Mouse (Mus musculus) myocyte (in vitro differentiated cells): ENCODE data around the gene Luzp1.
A peak's percentile ranks its signal among the peaks of the same experiment; 100 is the strongest.

ENCODE experiments used
- E2F4 ChIP-seq: IDR thresholded peaks from one replicate; pipeline ENCODE4 v1.6.1; 2011; ENCODE audit warnings: mild to moderate bottlenecking, control low read depth, moderate library complexity; ENCODE audit not compliant: insufficient read depth
- MAX ChIP-seq: IDR thresholded peaks from one replicate; pipeline ENCODE4 v1.6.1; 2011; ENCODE audit warnings: low read depth, mild to moderate bottlenecking, control low read depth
- MYOG ChIP-seq, 3 experiments: IDR thresholded peaks; one replicate each; pipeline ENCODE4 v1.6.1; 2011; ENCODE audit warnings: control low read depth in 2 of 3, low read depth in 2 of 3, mild to moderate bottlenecking in 2 of 3; ENCODE audit not compliant: insufficient read length in 2 of 3, control insufficient read depth in 1 of 3, insufficient read depth in 1 of 3
- POLR2A ChIP-seq: IDR thresholded peaks from one replicate; pipeline ENCODE4 v1.6.1; 2011; ENCODE audit warnings: low read depth, mild to moderate bottlenecking, control low read depth, moderate library complexity; ENCODE audit not compliant: insufficient read length
- POLR2AphosphoS2 ChIP-seq: IDR thresholded peaks from one replicate; pipeline ENCODE4 v1.6.1; 2011; ENCODE audit warnings: low read depth, control low read depth; ENCODE audit not compliant: insufficient read length
- SRF ChIP-seq: IDR thresholded peaks from one replicate; pipeline ENCODE4 v1.6.1; 2011; ENCODE audit warnings: low read depth; ENCODE audit not compliant: control insufficient read depth, insufficient read length
- TCF12 ChIP-seq: IDR thresholded peaks from one replicate; pipeline ENCODE4 v1.6.1; 2011; ENCODE audit warnings: mild to moderate bottlenecking, control low read depth; ENCODE audit not compliant: poor library complexity, insufficient read depth, severe bottlenecking
- TCF3 ChIP-seq: IDR thresholded peaks from one replicate; pipeline ENCODE4 v1.6.1; 2011; ENCODE audit warnings: low read depth, control low read depth; ENCODE audit not compliant: insufficient read length
- USF1 ChIP-seq: IDR thresholded peaks from one replicate; pipeline ENCODE4 v1.6.1; 2011; ENCODE audit warnings: low read depth, mild to moderate bottlenecking, control low read depth, moderate library complexity

- TF ChIP-seq SRF, result no peak
- no peak for TF ChIP-seq TCF12
- no peak for TF ChIP-seq E2F4
- no peak for TF ChIP-seq POLR2A
- TF ChIP-seq MAX, result no peak
- no peak for TF ChIP-seq USF1
- no peak for TF ChIP-seq MYOG (IDR thresholded peaks at IDR 0.05; ENCODE audit: control insufficient read depth in 1 of 3, insufficient read depth in 1 of 3, insufficient read length in 2 of 3, low read depth in 2 of 3)
- TF ChIP-seq POLR2AphosphoS2, result peak; percentile 10
- no peak for TF ChIP-seq TCF3
These were observed 75.6 kb downstream of the Luzp1 start for GRCm38 (mm10) chr4:136545151-136545550.
